Mouse (Mus musculus) midbrain, embryonic 12.5 days (tissue): Measurements from ENCODE around the gene Clca4b. TPM values are rescaled to one million over a fixed set of nuclear protein-coding genes. Genes with fewer than 3 reads are reported as not detected.
"Not testable (repeated sequence)": the region's sequence is repeated elsewhere in the genome, so short reads cannot be mapped to it uniquely, and the experiment has no call there.

ENCODE experiments used
- ATAC-seq: fragments of 200-750 bp; cut with Nextera tagmentation; 2 replicates; pipeline ENCODE4 v1.8.0; 2017; ENCODE audit warnings: low read depth, moderate TSS enrichment, moderate library complexity; ENCODE audit not compliant: low FRiP score
- H3K27ac ChIP-seq: fragments of 300-500 bp; sonication (generic); replicated peaks from 2 replicates; pipeline ENCODE4 v1.5.1; 2016; ENCODE audit warnings: mild to moderate bottlenecking
- H3K27me3 ChIP-seq: fragments of 300-500 bp; sonication (generic); 2 replicates; pipeline ENCODE4 v1.6.1; 2016; ENCODE audit warnings: mild to moderate bottlenecking
- H3K36me3 ChIP-seq: fragments of 300-500 bp; sonication (generic); 2 replicates; pipeline ENCODE4 v1.6.1; 2016
- H3K4me1 ChIP-seq: fragments of 300-500 bp; sonication (generic); 2 replicates; pipeline ENCODE4 v1.6.1; 2016
- H3K4me2 ChIP-seq: fragments of 300-500 bp; sonication (generic); replicated peaks from 2 replicates; pipeline ENCODE4 v1.6.1; 2016; ENCODE audit warnings: mild to moderate bottlenecking, moderate library complexity
- H3K4me3 ChIP-seq: fragments of 300-500 bp; sonication (generic); 2 replicates; pipeline ENCODE4 v1.5.1; 2016; ENCODE audit warnings: mild to moderate bottlenecking
- H3K9ac ChIP-seq: fragments of 300-500 bp; sonication (generic); replicated peaks from 2 replicates; pipeline ENCODE4 v1.6.1; 2016; ENCODE audit warnings: mild to moderate bottlenecking, moderate library complexity
- H3K9me3 ChIP-seq: fragments of 300-500 bp; sonication (generic); 2 replicates; pipeline ENCODE4 v1.6.1; 2016; ENCODE audit warnings: mild to moderate bottlenecking
- WGBS: fragments of 180-500 bp; shearing (Covaris S2); methylation state at CpG from one replicate; pipeline ENCODE4 v1.1.7; 2016; 5-methylcytosine and 5-hydroxymethylcytosine counted together
- polyA plus RNA-seq: library from polyadenylated mRNA; unstranded; fragments of >200 nt; fragmentation: Nextera tagmentation; extraction: Ambion mirVana; gene quantifications from 2 replicates; pipeline ENCODE4 v1.2.1, GENCODE M21; 2016

Gene Clca4b
- polyA plus RNA-seq, 1 experiment from 2014 or later = not detected

- Histone ChIP-seq H3K4me2 (no peak overlapping the region), H3K4me3 (no peak overlapping the region), H3K27me3 (no peaks in the 10 kb centered on the region), H3K4me1 (no peaks in the 10 kb centered on the region), H3K27ac (no peak overlapping the region), H3K36me3 (no peaks in the 10 kb centered on the region), H3K9ac (no peak overlapping the region), H3K9me3 (no peaks in the 10 kb centered on the region)
- ATAC-seq = no peak
- WGBS = 81% methylated on average over 2 of the region's 2 CpGs
These were observed 35.2 kb downstream of the Clca4b start for GRCm38 (mm10) chr3:144897042-144897678.

DNA sequence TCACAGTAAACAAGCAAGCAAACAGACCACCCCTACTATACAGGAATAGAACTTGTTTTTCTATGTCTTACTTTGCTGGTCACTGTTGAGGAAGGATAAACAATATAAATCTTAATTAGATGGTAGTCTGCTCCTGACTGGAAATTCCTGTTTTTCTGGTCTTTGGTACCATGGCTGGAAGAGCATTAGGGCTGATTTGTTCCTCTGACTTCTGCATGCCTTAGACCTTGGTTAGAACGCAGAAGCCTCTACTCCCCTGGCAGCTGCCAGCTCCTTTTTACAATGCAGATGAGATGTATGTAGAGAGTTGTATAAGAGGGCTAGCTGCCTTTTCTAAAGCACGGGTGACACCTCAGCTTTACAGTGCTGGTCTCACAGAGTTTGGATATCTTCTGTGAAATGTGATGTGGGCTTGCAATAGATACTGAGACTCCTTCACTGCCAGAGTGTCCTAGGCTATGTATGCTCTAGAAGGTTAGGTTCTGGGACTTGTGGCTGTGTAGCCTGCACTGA lies 42.0 kb downstream of the Clca4b start:
- Histone ChIP-seq H3K9me3 (no peaks in the 10 kb centered on the region), H3K4me1 (no peaks in the 10 kb centered on the region), H3K4me3 (no peak overlapping the region), H3K4me2 (no peak overlapping the region), H3K9ac (no peak overlapping the region), H3K27ac (no peak overlapping the region), H3K27me3 (no peaks in the 10 kb centered on the region), H3K36me3 (no peaks in the 10 kb centered on the region)
- 59% methylated on average over 2 of the region's 2 CpGs for whole genome bisulfite sequencing
- ATAC-seq = no peak

DNA sequence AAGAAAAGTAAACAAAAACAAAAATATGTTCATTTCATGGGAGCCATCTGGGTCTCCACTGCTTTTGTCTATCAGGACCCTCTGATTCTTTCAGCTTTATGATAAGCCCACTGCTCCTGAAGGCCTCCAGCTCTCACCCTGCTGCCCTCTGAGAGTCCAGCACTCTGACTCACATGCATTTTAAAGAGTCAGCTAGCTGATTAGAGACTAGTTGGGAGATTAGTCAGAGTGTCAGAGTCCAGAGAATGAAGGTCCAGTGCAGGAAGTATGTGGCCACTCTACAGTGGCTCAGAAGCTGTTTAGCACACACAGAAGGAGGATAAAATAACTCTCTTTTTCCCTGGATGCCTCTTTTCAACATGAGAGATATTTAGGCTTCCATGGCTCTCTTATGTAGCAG lies 45.4 kb downstream of the Clca4b start:
- no peaks in the 10 kb centered on the region for H3K36me3 ChIP-seq
- no peak overlapping the region for H3K9ac ChIP-seq
- H3K27me3 ChIP-seq = no peaks in the 10 kb centered on the region
- H3K4me3 ChIP-seq = no peak overlapping the region
- no peak overlapping the region for H3K27ac ChIP-seq
- H3K9me3 ChIP-seq = no peaks in the 10 kb centered on the region
- H3K4me1 ChIP-seq = no peaks in the 10 kb centered on the region
- no peak for ATAC-seq
- no peak overlapping the region for H3K4me2 ChIP-seq

- H3K27ac ChIP-seq, H3K9ac ChIP-seq, H3K4me3 ChIP-seq, H3K4me1 ChIP-seq, H3K9me3 ChIP-seq, H3K36me3 ChIP-seq, H3K4me2 ChIP-seq, ATAC-seq, H3K27me3 ChIP-seq: not testable (repeated sequence)
- WGBS = 73% methylated on average over 4 of the region's 4 CpGs
These were observed 60.3 kb downstream of the Clca4b start for GRCm38 (mm10) chr3:144872012-144872411.

Other genes starting within 250 kb of the Clca4b start
- gene Sh3glb1, start 212.2 kb downstream of the Clca4b start, polyA plus RNA-seq = 94.2 and 98.4 TPM in 2 replicates
- 0.09 TPM in 1 of 2 replicates, not detected in the other for gene Clca3a1, start 171.6 kb downstream of the Clca4b start, polyA plus RNA-seq
- not detected in 2 replicates for gene Clca3a2, start 113.0 kb downstream of the Clca4b start, polyA plus RNA-seq
- not detected in 2 replicates for gene Clca3b, start 83.2 kb downstream of the Clca4b start, polyA plus RNA-seq
- gene Clca4a, start 42.5 kb upstream of the Clca4b start, polyA plus RNA-seq = not detected in 2 replicates
- not detected in 2 replicates for gene Clca1, start 100.2 kb upstream of the Clca4b start, polyA plus RNA-seq
- gene Clca2, start 166.9 kb upstream of the Clca4b start, polyA plus RNA-seq = 0.09 TPM in 1 of 2 replicates, not detected in the other
- 28.5 and 31.7 TPM in 2 replicates for gene Odf2l, start 186.1 kb upstream of the Clca4b start, polyA plus RNA-seq